Mouse (Mus musculus) embryonic facial prominence, embryonic 14.5 days (tissue): ENCODE data around the gene Ccnyl1. TPM values are rescaled to one million over a fixed set of nuclear protein-coding genes. Genes with fewer than 3 reads are reported as not detected.

Experiments
- ATAC-seq: fragments of 200-750 bp; cut with Nextera tagmentation; 2 replicates; pipeline ENCODE4 v1.8.0; 2017; ENCODE audit warnings: low read depth, moderate number of reproducible peaks, moderate TSS enrichment
- DNase-seq: peaks from one replicate; pipeline ENCODE4 v3.0.0-alpha.2; 2015; ENCODE audit warnings: low spot score
- H3K27ac ChIP-seq: fragments of 300-500 bp; sonication (generic); replicated peaks from 2 replicates; pipeline ENCODE4 v1.5.1; 2014; ENCODE audit warnings: low read depth, mild to moderate bottlenecking, low read length, moderate library complexity
- H3K27me3 ChIP-seq: fragments of 300-500 bp; sonication (generic); replicated peaks from 2 replicates; pipeline ENCODE4 v1.6.1; 2014; ENCODE audit warnings: low read length; ENCODE audit not compliant: control insufficient read depth, insufficient read depth
- H3K36me3 ChIP-seq: fragments of 300-500 bp; sonication (generic); 2 replicates; pipeline ENCODE4 v1.6.1; 2014; ENCODE audit warnings: low read length, mixed read lengths; ENCODE audit not compliant: control insufficient read depth, insufficient read depth
- H3K4me1 ChIP-seq: fragments of 300-500 bp; sonication (generic); 2 replicates; pipeline ENCODE4 v1.6.1; 2014; ENCODE audit warnings: antibody characterized with exemption, low read length; ENCODE audit not compliant: control insufficient read depth, insufficient read depth
- H3K4me2 ChIP-seq: fragments of 300-500 bp; sonication (generic); 2 replicates; pipeline ENCODE4 v1.6.1; 2014; ENCODE audit warnings: low read depth, mild to moderate bottlenecking, low read length, moderate library complexity, mixed read lengths
- H3K4me3 ChIP-seq: fragments of 300-500 bp; sonication (generic); 2 replicates; pipeline ENCODE4 v1.5.1; 2014; ENCODE audit warnings: low read depth, mild to moderate bottlenecking, low read length
- H3K9ac ChIP-seq: fragments of 300-500 bp; sonication (generic); 2 replicates; pipeline ENCODE4 v1.6.1; 2014; ENCODE audit warnings: low read depth, mild to moderate bottlenecking, low read length, moderate library complexity, mixed read lengths
- H3K9me3 ChIP-seq: fragments of 300-500 bp; sonication (generic); 2 replicates; pipeline ENCODE4 v1.6.1; 2016; ENCODE audit warnings: low read length; ENCODE audit not compliant: control insufficient read depth
- WGBS: fragments of 180-500 bp; shearing (Covaris S2); extraction: QIAGEN DNeasy Blood & Tissue Kit; methylation state at CpG from one replicate; pipeline ENCODE4 v1.1.7; 2014; 5-methylcytosine and 5-hydroxymethylcytosine counted together
- polyA plus RNA-seq: library from polyadenylated mRNA; unstranded; fragments of >200 nt; fragmentation: Nextera tagmentation; extraction: Ambion mirVana; gene quantifications from 2 replicates; pipeline ENCODE4 v1.2.1, GENCODE M21; 2014

Gene Ccnyl1
- polyA plus RNA-seq, 1 experiment from 2014 or later, result 8.3 TPM

DNA sequence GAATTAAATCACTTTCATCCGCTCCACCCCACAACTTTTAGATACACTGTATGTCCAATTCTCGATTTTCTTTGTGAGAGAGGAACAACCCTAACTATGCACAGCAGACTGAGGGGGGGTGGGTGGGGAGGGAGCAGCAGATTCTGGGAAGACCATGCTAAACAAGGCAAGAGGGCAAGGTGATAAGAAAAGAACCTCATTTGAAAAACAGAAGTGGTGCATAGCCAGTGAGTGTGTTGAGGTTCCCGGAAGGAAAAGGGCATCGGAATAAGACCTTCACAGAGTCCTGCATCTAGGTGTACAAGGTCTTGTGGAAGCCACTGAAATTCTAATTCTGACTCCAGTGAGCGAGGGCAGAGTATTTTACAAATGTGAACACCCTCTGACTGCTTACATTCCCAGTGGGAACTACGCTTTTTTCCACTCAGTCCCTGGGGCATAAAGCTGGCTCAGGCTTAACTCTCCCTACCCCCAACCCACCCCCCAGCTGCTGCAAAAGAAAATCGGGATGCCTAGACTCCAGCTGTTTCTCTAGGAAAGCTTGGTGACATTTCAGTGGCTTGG lies 42.5 kb downstream of the Ccnyl1 start:
- H3K9me3 ChIP-seq, result no peaks in the 10 kb centered on the region
- no peak overlapping the region for H3K9ac ChIP-seq
- H3K4me1 ChIP-seq, result peaks cover 13% of the 10 kb centered on the region; the same call in 1 of the 2 replicates
- no peak overlapping the region for H3K27ac ChIP-seq
- peaks cover 50% of the 10 kb centered on the region for H3K27me3 ChIP-seq
- H3K4me3 ChIP-seq, result no peak overlapping the region
- H3K4me2 ChIP-seq, result peak overlapping the region; percentile 97
- peaks cover 8% of the 10 kb centered on the region; the same call in 1 of the 2 replicates for H3K36me3 ChIP-seq
- DNase-seq, result no peak
- 49% methylated on average over 7 of the region's 7 CpGs for WGBS
- no peak for ATAC-seq

DNA sequence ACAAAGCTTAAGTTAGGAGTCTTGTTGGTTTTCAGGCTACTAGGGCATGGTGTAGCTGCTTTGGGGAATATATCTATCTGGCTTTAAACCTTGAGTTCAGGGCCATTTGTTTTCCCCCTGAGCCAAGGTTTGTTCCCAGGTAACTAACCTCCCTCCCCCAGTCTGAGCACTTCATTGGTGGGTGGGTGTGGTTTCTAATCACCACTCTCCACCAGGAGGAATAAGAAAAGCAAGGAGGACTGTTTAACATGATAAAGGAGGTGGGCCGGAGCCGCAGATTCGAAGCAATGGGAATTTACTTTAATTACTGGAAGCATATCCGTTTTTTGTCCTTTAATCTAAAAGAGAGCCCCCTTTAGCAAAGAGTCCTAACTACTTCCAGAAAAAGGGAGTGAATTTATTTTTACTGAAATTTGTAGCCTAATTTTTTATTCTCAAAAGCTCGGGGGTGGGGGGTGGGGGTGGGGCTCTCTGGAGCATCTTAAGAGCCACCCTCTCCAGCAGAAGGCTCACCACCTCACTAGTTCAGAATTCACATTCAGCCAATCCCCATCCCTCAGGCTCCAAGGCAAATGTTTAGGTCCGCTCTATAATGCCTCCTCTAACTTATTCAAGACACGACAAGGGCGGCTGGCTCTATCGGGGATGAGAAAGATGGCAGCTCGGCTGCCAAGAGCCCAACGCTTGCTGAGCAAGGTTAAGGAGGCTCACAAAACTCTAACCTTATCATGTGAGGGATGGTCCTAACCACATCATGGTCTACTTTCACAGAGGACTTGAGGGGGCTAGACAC lies 43.4 kb downstream of the Ccnyl1 start:
- DNase-seq (no peak), ATAC-seq (no peak)
- H3K4me2 ChIP-seq, result peak overlapping the region; percentile 97
- no peak overlapping the region for H3K9ac ChIP-seq
- WGBS, result 37% methylated on average over 11 of the region's 11 CpGs
- 0 out of 2 replicates have a peak, but pooled peaks cover 5% of the 10 kb centered on the region for H3K36me3 ChIP-seq
- H3K4me1 ChIP-seq, result peaks cover 20% of the 10 kb centered on the region; the same call in 1 of the 2 replicates
- peak overlapping the region; percentile 7 for H3K4me3 ChIP-seq
- H3K27me3 ChIP-seq, result peaks cover 50% of the 10 kb centered on the region
- H3K9me3 ChIP-seq, result no peaks in the 10 kb centered on the region
- no peak overlapping the region for H3K27ac ChIP-seq

DNA sequence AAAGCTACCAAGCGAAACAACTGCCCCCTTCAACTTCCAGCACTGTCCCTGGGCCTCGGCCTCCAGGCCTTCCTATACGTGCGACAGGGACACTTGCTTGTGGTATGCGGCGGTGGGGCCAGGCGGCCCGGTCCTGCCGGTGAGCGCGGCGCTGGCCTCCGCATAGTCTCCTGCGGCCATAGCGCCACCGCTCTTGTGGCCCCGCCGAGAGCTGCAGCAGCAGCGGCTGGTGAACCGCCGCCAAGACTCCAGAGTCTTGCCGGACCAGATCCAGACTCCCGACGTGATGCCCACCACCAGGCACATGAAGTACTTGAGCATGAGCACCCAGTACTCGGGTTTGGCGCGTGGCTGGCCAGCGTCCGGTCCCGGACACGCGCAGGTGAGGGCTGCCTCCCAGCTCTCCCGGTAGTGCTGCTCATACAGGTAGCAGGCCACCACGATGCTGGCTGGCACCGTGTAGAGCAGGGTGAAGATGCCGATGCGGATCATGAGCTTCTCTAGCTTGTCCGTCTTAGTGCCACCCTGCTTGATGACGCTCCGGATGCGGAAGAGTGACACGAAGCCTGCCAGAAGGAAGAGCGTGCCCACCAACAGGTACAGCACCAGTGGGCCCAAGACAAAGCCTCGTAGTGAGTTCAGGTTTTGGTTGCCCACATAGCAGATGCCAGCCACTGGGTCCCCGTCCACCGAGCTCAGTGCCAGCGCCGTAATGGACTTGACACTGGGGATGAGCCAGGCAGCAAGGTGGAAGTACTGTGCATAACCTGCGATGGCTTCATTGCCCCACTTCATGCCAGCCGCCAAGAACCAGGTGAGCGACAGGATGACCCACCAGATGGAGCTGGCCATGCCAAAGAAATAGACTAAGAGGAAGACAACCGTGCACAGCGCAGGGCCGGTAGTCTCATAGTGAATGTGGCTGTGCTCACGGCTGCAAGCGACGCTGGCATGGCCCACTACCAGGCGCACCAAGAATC lies 44.8 kb downstream of the Ccnyl1 start:
- Histone ChIP-seq H3K27ac (no peak overlapping the region), H3K4me1 (peaks cover 23% of the 10 kb centered on the region; the same call in 1 of the 2 replicates), H3K36me3 (0 out of 2 replicates have a peak, but pooled peaks cover 5% of the 10 kb centered on the region), H3K4me3 (peak overlapping the region; percentile 70), H3K4me2 (peak overlapping the region; percentile 97), H3K9me3 (no peaks in the 10 kb centered on the region), H3K27me3 (peaks cover 50% of the 10 kb centered on the region), H3K9ac (peak overlapping the region; percentile 69)
- WGBS, result 40% methylated on average over 55 of the region's 58 CpGs
- peak; percentile 45 for DNase-seq
- no peak for ATAC-seq

DNA sequence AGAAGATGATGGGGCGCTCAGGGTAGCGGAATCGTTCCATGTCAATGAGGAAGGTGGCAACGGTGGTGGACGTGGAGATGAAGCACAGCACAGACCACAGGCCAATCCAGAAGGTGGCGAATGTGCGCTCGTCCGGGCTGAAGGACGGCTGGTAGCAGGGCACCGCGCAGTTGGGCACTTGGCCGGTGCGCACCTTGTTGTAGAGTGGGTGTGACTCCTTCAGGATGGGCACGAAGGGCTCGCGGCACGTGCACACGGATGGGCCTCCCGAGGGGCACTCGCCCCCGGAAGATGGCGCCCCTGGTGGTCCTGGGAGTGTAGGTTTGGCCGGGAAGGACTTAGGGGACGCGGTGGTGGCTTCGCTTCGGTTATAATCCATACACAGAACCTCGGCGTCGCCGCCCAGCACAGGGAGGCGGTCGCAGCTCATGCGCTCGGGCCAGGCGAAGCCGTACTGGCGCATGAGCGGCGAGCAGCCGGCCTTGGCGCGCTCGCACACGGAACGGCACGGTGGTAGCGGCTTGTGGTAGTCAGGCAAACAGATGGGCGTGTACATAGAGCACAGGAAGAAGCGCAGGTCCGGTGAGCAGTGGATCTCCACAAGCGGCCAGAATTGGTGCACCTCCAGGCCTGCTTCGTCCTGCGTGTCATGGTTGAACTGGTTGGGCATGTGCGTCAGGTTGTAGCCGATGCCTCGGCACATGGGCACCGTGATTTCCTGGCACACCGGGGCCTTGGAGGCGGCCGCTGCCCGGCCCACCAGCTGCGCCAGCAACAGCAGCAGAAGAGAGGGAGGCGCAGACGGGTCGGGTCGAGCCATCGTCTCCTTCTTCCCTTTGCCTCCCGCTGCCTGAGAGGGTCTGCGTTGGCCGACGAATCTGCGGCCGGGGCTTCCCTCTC lies 45.8 kb downstream of the Ccnyl1 start:
- WGBS, result 12% methylated on average over 57 of the region's 75 CpGs
- DNase-seq (peak; percentile 41), ATAC-seq (no peak)
- Histone ChIP-seq H3K9ac (peak overlapping the region; percentile 69), H3K4me1 (peaks cover 23% of the 10 kb centered on the region; the same call in 1 of the 2 replicates), H3K27me3 (peaks cover 50% of the 10 kb centered on the region), H3K27ac (no peak overlapping the region), H3K4me3 (peak overlapping the region; percentile 70), H3K36me3 (0 out of 2 replicates have a peak, but pooled peaks cover 5% of the 10 kb centered on the region), H3K9me3 (no peaks in the 10 kb centered on the region), H3K4me2 (peak overlapping the region; percentile 97)

DNA sequence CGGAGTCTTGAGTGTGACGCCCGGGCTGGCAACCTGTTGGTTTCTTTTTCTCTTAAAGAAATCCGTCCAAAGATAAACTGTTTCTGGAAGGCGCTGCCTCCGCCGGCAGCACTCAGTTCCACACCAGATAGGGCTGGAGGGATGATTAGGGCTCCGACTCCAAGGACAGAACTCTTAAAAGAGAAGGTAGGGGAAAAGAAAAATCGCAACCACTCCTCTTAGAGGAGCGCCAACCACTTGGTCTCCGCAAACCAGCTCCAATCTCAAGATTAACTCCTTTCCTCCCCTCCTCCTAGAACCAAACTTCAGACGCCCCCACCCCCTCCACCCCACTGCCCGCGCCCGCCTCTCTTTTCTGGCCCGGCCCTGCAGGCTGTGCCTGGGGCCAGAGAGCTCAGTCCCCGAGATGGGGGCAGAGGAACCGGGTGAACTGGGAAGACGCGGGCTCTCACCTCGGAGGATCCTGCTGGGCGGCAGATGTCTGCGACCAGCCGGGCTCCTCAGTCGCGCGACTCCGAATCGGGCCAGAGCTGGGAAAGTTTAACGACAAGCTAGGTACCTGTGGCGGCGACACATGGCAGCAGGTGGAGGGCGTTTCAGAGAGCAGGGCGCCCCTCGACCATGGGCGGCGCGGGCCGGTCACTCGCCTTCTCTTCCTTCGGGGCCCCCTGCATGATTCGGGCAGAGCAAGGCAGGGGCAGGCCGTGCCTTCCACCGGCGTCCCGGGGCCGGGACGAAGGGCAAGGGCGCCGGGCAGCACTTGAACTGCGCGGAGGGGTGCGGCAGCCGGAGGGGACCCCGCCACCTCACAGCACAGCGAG lies 46.6 kb downstream of the Ccnyl1 start:
- Histone ChIP-seq H3K9me3 (no peaks in the 10 kb centered on the region), H3K27me3 (peaks cover 50% of the 10 kb centered on the region), H3K4me2 (peak overlapping the region; percentile 97), H3K9ac (peak overlapping the region; percentile 69), H3K4me1 (peaks cover 23% of the 10 kb centered on the region; the same call in 1 of the 2 replicates), H3K4me3 (peak overlapping the region; percentile 70), H3K27ac (no peak overlapping the region), H3K36me3 (0 out of 2 replicates have a peak, but pooled peaks cover 5% of the 10 kb centered on the region)
- ATAC-seq, result peak; percentile 1; the same call in 1 of the 2 replicates
- peak; percentile 24 for DNase-seq
- under 1% methylated on average over 37 of the region's 56 CpGs for WGBS

DNA sequence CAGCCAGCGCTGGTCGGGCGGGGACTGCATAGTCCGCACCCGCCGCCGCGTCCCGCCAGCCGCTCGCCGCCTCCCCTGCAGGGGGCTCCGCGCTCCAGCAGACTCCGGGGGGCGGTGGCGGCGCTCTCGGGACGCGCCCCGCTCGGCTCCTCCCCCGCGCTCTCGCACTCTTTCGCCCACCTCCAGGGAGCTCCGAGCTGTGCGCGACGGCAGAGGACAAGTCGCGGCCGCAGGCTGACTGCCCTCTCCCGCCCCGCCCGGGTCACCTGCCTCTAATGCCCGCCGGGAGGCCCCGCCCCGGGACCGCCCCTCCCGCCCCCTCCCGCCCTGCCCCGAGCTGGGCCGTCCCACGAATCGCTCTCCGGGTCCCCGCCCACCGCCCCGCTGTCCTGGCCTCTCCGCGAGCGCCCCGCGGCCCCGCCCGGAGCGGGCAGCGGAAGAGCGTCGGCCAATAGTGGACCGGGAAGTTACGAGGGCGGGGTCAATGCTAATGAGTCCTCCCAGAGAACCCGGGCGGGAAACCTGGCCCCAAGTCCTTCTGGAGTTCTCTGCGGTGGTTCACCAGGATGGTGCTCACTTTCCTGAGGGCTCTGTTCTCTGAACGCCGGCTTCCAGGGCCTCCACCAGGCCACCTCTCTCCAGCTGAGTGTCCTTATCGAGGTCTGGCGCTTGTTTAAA lies 47.4 kb downstream of the Ccnyl1 start, which contains the start of gene Fzd5:
Gene Fzd5 (minus strand): TSS at position 250 of the 678 bp plus-strand sequence.
- peak; percentile 97 for ATAC-seq
- 0% methylated on average over 14 of the region's 73 CpGs for WGBS
- Histone ChIP-seq H3K27ac (no peak within 1 kb of the TSS), H3K9ac (peak within 1 kb of the TSS; percentile 69), H3K4me3 (peak within 1 kb of the TSS; percentile 70), H3K4me1 (peaks cover 23% of the 10 kb centered on the region; the same call in 1 of the 2 replicates), H3K36me3 (0 out of 2 replicates have a peak, but pooled peaks cover 5% of the 10 kb centered on the region), H3K9me3 (no peaks in the 10 kb centered on the region), H3K27me3 (peaks cover 45% of the 10 kb centered on the region), H3K4me2 (peak within 1 kb of the TSS; percentile 97)
- DNase-seq, result peak; percentile 98
